Mouse (Mus musculus) myocyte (in vitro differentiated cells): Measurements from ENCODE around the gene Nap1l5. TPM values are rescaled to one million over a fixed set of nuclear protein-coding genes. Genes with fewer than 3 reads are reported as not detected.

ENCODE experiments used
- H3K27me3 ChIP-seq: one replicate; pipeline ENCODE4 v1.6.1; 2011; ENCODE audit not compliant: control insufficient read depth, insufficient read depth, insufficient read length
- H3K36me3 ChIP-seq: one replicate; pipeline ENCODE4 v1.6.1; 2011; ENCODE audit not compliant: control insufficient read depth, insufficient read depth
- H3K4me2 ChIP-seq: one replicate; pipeline ENCODE4 v1.6.1; 2011; ENCODE audit warnings: low read depth, control low read depth
- H3K4me3 ChIP-seq: one replicate; pipeline ENCODE4 v1.5.1; 2011; ENCODE audit warnings: mild to moderate bottlenecking, control low read depth, moderate library complexity
- H3K79me2 ChIP-seq: one replicate; pipeline ENCODE4 v1.6.1; 2011; ENCODE audit not compliant: control insufficient read depth, insufficient read depth
- H3ac ChIP-seq: one replicate; pipeline ENCODE4 v1.6.1; 2011; ENCODE audit not compliant: control insufficient read depth, insufficient read length
- CEBPB ChIP-seq: IDR thresholded peaks from 2 replicates; pipeline ENCODE4 v1.6.1; 2011; ENCODE audit warnings: mild to moderate bottlenecking, moderate library complexity; ENCODE audit not compliant: poor library complexity, insufficient read depth, severe bottlenecking
- E2F4 ChIP-seq: IDR thresholded peaks from one replicate; pipeline ENCODE4 v1.6.1; 2011; ENCODE audit warnings: mild to moderate bottlenecking, control low read depth, moderate library complexity; ENCODE audit not compliant: insufficient read depth
- MAX ChIP-seq: IDR thresholded peaks from one replicate; pipeline ENCODE4 v1.6.1; 2011; ENCODE audit warnings: low read depth, mild to moderate bottlenecking, control low read depth
- MYOD1 ChIP-seq, 3 experiments: IDR thresholded peaks; one replicate each; pipeline ENCODE4 v1.6.1; 2011; ENCODE audit warnings: control low read depth in 2 of 3, low read depth in 2 of 3, mild to moderate bottlenecking in 2 of 3, moderate library complexity in 1 of 3; ENCODE audit not compliant: insufficient read length in 2 of 3, control insufficient read depth in 1 of 3
- MYOG ChIP-seq, 3 experiments: IDR thresholded peaks; one replicate each; pipeline ENCODE4 v1.6.1; 2011; ENCODE audit warnings: control low read depth in 2 of 3, low read depth in 2 of 3, mild to moderate bottlenecking in 2 of 3; ENCODE audit not compliant: insufficient read length in 2 of 3, control insufficient read depth in 1 of 3, insufficient read depth in 1 of 3
- POLR2A ChIP-seq: IDR thresholded peaks from one replicate; pipeline ENCODE4 v1.6.1; 2011; ENCODE audit warnings: low read depth, mild to moderate bottlenecking, control low read depth, moderate library complexity; ENCODE audit not compliant: insufficient read length
- POLR2AphosphoS2 ChIP-seq: IDR thresholded peaks from one replicate; pipeline ENCODE4 v1.6.1; 2011; ENCODE audit warnings: low read depth, control low read depth; ENCODE audit not compliant: insufficient read length
- REST ChIP-seq: IDR thresholded peaks from one replicate; pipeline ENCODE4 v1.6.1; 2011; ENCODE audit warnings: mild to moderate bottlenecking, control low read depth, moderate library complexity; ENCODE audit not compliant: insufficient read depth, insufficient read length
- SRF ChIP-seq: IDR thresholded peaks from one replicate; pipeline ENCODE4 v1.6.1; 2011; ENCODE audit warnings: low read depth; ENCODE audit not compliant: control insufficient read depth, insufficient read length
- TCF12 ChIP-seq: IDR thresholded peaks from one replicate; pipeline ENCODE4 v1.6.1; 2011; ENCODE audit warnings: mild to moderate bottlenecking, control low read depth; ENCODE audit not compliant: poor library complexity, insufficient read depth, severe bottlenecking
- TCF3 ChIP-seq: IDR thresholded peaks from one replicate; pipeline ENCODE4 v1.6.1; 2011; ENCODE audit warnings: low read depth, control low read depth; ENCODE audit not compliant: insufficient read length
- USF1 ChIP-seq: IDR thresholded peaks from one replicate; pipeline ENCODE4 v1.6.1; 2011; ENCODE audit warnings: low read depth, mild to moderate bottlenecking, control low read depth, moderate library complexity
- polyA plus RNA-seq: library from polyadenylated mRNA; unstranded; fragments of >200 nt; fragmentation: generic; extraction: Trizol; gene quantifications from one replicate; pipeline ENCODE4 v1.2.1, GENCODE M21; 2012; ENCODE audit warnings: missing spikeins

The Nap1l5 gene
- polyA plus RNA-seq, 1 experiment: 0.11 TPM

DNA sequence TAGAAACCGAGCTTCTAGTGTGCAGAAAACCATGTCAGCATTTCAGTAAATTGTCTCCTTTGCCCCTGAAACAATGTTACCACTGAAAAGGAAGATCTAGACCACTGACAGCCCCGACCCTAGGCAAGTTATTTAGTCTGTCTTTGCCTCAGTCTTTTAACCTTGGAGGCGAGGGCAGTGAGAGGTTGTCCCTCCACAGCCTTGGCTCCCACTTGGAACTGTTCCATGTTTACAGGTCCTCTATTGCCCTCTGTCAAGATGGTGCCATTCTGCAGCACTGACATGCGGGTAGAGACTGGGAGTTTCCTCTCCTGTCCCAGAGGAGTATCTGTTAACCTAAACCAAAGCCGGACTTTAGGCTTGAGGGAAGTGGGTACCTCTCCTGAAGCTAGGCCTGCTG is 6.0 kb upstream of the Nap1l5 start:
- no peak overlapping the region for H3K4me2 ChIP-seq
- no peak overlapping the region for H3K4me3 ChIP-seq
- H3K36me3 ChIP-seq: no peaks in the 10 kb centered on the region
- TF ChIP-seq MYOG (IDR thresholded peaks at IDR 0.05; ENCODE audit: control insufficient read depth in 1 of 3, insufficient read depth in 1 of 3, insufficient read length in 2 of 3, low read depth in 2 of 3) (no peak), MYOD1 (IDR thresholded peaks at IDR 0.05; ENCODE audit: control insufficient read depth in 1 of 3, insufficient read length in 2 of 3, low read depth in 2 of 3) (no peak), CEBPB (no peak), USF1 (no peak), POLR2AphosphoS2 (no peak), SRF (no peak), REST (no peak), MAX (no peak), TCF12 (no peak), TCF3 (no peak)
- H3ac ChIP-seq: no peak overlapping the region
- no peaks in the 10 kb centered on the region for H3K27me3 ChIP-seq
- no peaks in the 10 kb centered on the region for H3K79me2 ChIP-seq

DNA sequence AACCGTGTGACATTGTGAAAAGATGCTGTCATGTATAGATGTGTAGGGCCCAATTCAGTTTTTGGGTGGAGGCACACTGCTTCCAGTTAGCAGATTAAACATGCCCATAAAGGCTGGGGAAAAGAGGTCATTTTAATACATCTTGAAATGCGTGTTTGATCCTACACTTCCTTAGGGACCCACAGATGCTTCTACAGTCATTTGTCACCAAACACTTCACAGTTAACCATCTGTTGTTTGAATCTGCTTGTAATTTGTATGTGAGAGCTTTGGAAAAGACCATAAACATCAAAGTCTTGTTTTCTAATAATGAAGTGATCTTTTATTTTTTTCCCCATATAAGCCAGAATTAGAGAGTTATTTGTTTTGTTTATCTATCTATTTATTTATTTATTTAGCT is 915 bp upstream of the Nap1l5 start:
- TF ChIP-seq USF1: no peak
- TF ChIP-seq REST: no peak
- no peak for TF ChIP-seq SRF
- TF ChIP-seq POLR2AphosphoS2: no peak
- no peak for TF ChIP-seq CEBPB
- no peak for TF ChIP-seq MAX
- no peak for TF ChIP-seq MYOG (IDR thresholded peaks at IDR 0.05; ENCODE audit: control insufficient read depth in 1 of 3, insufficient read depth in 1 of 3, insufficient read length in 2 of 3, low read depth in 2 of 3)
- no peak for TF ChIP-seq TCF12
- no peak for TF ChIP-seq E2F4
- TF ChIP-seq TCF3: no peak
- no peaks in the 10 kb centered on the region for H3K27me3 ChIP-seq
- no peak overlapping the region for H3ac ChIP-seq
- no peaks in the 10 kb centered on the region for H3K36me3 ChIP-seq
- H3K4me3 ChIP-seq: no peak overlapping the region
- no peaks in the 10 kb centered on the region for H3K79me2 ChIP-seq
- no peak overlapping the region for H3K4me2 ChIP-seq

DNA sequence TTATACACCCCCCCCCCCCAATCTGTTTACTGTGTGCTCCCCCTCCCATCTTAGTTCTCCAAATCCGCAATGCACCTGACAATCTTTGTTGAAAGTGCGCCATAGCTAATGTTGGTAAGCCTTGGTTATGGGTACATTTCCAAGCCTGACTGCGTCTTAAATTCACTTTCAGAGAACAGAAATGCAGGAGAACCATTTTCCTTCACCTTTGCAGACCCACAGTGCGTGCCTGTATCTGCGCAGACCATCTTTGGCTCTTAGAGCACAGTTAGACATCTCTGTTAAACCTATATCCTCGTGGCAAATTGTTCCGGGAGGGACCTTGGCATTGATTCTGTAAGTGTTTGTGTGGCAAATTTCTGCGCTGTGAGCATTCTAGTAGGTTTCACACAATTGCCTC is 460 bp upstream of the Nap1l5 start:
- TF ChIP-seq MYOD1 (IDR thresholded peaks at IDR 0.05; ENCODE audit: control insufficient read depth in 1 of 3, insufficient read length in 2 of 3, low read depth in 2 of 3) (no peak), TCF12 (no peak), MYOG (IDR thresholded peaks at IDR 0.05; ENCODE audit: control insufficient read depth in 1 of 3, insufficient read depth in 1 of 3, insufficient read length in 2 of 3, low read depth in 2 of 3) (no peak), POLR2AphosphoS2 (no peak), POLR2A (no peak), CEBPB (no peak), MAX (no peak), USF1 (no peak)
- no peaks in the 10 kb centered on the region for H3K36me3 ChIP-seq
- H3K4me3 ChIP-seq: no peak overlapping the region
- no peaks in the 10 kb centered on the region for H3K27me3 ChIP-seq
- H3ac ChIP-seq: no peak overlapping the region
- no peak overlapping the region for H3K4me2 ChIP-seq
- H3K79me2 ChIP-seq: no peaks in the 10 kb centered on the region

DNA sequence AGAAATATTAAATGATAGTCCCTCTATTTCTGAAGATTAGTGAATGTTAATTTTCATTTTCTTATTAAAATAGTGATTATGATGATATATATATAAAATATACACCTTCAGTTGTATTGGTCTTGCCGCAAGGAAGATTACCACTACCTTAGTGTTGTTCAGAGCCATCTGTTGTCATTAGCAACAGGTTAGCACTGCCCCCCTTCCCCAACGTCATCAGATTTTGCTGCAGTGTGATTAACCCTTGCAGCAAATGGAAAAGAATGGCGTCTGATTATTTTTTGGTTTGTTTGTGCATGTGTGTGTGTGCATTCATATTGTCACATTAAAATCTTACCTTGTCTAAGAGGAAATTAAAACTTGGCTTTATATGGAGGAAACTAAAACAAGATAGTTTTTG is 2.3 kb downstream of the Nap1l5 start:
- Histone ChIP-seq H3K36me3 (no peaks in the 10 kb centered on the region), H3K79me2 (no peaks in the 10 kb centered on the region), H3ac (no peak overlapping the region), H3K27me3 (no peaks in the 10 kb centered on the region), H3K4me3 (no peak overlapping the region), H3K4me2 (no peak overlapping the region)
- no peak for TF ChIP-seq REST
- no peak for TF ChIP-seq E2F4
- no peak for TF ChIP-seq TCF12
- TF ChIP-seq POLR2AphosphoS2: no peak

DNA sequence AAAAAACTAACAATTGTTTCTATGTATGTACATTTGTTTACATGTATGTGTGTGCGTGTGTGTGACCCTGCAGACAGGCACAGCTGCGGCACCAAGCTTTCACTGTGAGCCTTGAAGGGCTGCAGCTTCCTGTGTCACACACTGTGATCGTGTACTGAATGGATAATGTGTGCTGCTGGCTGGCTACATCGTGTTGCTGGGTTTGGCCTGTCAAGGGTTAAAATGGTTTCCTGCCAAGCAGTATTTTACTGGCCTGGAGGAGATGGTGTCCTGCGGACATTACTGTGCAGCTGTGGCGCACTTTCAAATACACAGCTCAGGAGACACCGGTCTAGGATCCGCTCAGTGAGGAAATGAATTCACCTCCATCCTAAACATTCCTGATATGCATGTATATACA is 3.7 kb downstream of the Nap1l5 start:
- no peak for TF ChIP-seq MYOD1 (IDR thresholded peaks at IDR 0.05; ENCODE audit: control insufficient read depth in 1 of 3, insufficient read length in 2 of 3, low read depth in 2 of 3)
- TF ChIP-seq TCF12: no peak
- no peak for TF ChIP-seq MYOG (IDR thresholded peaks at IDR 0.05; ENCODE audit: control insufficient read depth in 1 of 3, insufficient read depth in 1 of 3, insufficient read length in 2 of 3, low read depth in 2 of 3)
- TF ChIP-seq REST: no peak
- TF ChIP-seq MAX: no peak
- TF ChIP-seq POLR2AphosphoS2: no peak
- TF ChIP-seq SRF: no peak
- TF ChIP-seq CEBPB: no peak
- no peak for TF ChIP-seq POLR2A
- TF ChIP-seq E2F4: no peak
- TF ChIP-seq USF1: no peak
- no peak for TF ChIP-seq TCF3
- no peaks in the 10 kb centered on the region for H3K79me2 ChIP-seq
- H3K4me2 ChIP-seq: no peak overlapping the region
- H3K36me3 ChIP-seq: no peaks in the 10 kb centered on the region
- no peaks in the 10 kb centered on the region for H3K27me3 ChIP-seq
- H3ac ChIP-seq: no peak overlapping the region
- no peak overlapping the region for H3K4me3 ChIP-seq
